Mouse (Mus musculus) testis, postnatal 10 days (tissue): ENCODE measurements at regions not wholly inside any gene's neighbourhood (a gene's known extent, or its start where the extent isn't known, plus 50 kb on each side); places are given as distances from the start of the nearest gene placed in this dataset.
"Not testable (repeated sequence)": the region's sequence is repeated elsewhere in the genome, so short reads cannot be mapped to it uniquely, and the experiment has no call there.

ENCODE experiments used
- DNase-seq: peaks from one replicate; pipeline ENCODE4 v3.0.0; 2021; ENCODE audit warnings: low spot score

DNA sequence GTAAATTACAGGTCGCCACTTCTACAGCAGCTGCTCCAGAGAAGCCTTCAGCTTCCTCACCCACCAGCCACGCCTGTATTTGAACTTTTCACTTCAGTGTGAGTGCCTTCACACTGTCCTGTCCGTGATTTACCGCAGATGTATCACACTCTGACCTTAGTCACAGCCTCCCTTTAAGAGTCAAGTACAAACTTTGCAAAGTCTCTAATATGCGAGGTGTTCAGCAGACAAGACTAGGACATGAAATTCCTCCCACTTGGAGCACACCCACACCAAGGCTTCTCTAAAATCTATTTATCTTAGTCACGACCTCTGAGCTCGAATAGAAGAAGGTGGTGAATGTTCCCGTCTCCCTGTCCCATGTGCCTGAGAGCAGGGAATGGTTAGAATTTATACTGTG is 456.6 kb upstream of the Smim15 start:
- DNase-seq, result no peak

DNA sequence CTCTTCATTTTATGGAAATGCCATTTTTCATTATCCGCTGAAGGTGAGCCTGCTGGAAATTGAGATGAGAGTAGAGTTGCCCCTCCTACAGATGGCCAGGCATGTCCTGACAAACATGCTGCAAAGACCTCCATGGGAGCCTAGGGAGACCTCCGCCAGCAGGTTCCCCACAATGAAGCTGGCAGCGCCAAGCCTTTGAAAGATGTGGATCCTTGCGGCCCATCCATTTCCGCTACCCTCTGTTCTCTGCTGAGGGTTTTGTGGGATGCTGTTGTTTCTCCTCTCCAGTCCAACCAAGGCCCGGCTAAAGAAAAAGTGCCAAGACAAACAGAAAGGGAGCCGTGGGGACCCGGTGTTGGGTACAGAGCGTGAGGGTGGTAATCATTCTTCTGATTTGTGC is 458.3 kb upstream of the Smim15 start:
- DNase-seq, result no peak

DNA sequence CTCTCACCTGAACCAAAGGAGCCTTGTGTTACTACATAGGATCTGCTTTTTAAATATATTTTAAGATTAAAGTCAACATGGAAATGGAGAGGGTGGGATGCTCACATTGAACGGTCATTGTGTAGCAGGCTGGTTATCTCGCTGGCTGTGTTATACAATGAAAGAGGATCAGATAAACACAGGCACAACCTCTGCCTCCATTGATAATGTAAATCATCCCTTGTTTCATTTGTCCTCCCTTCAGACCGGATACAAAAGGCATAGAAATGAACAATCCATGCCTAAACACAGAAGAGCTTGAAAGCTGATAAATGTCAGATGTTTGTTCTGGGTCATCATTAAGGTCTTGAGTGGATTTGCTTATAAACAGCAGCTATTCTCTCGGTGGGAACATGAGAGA is 458.9 kb upstream of the Smim15 start:
- no peak for DNase-seq

DNA sequence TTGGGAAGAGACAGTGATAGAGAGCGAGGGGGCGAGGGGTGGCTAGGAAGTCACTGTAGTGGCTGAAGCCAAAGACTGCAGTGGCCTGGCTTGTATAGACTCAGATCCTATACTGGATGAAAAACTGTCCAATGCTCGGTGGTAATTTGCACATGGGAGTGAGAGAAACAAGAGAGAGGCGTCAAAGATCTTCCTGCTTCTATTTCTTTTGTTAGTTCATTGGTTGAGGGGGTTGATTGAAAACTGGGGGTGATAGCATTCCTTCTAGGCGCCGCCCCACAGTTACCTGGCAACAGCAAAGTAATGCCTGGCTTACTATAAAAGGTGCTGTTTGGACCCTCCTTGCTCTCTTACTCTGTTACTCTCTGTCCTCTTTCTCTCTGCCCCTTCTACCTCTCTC is 465.3 kb upstream of the Smim15 start:
- no peak for DNase-seq

DNA sequence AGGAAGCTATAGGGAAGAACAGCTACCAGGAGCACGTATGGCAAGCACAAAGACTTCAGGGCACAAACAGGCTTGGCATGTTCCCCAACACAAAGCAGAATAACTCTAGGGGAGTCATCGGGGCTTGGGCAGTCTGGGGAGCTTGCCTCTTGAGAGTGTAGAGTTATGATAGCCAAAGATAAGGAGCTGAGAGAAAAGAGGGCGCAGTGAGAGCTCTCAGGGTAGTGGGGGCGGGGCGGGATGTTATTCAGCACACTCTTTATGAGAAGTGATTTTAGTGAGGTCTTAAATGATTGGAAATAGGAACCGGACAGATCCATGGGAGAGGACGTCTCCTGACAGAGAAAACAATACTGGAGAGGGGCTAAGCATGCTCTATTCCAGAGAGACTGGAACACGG is 466.4 kb upstream of the Smim15 start:
- no peak for DNase-seq

DNA sequence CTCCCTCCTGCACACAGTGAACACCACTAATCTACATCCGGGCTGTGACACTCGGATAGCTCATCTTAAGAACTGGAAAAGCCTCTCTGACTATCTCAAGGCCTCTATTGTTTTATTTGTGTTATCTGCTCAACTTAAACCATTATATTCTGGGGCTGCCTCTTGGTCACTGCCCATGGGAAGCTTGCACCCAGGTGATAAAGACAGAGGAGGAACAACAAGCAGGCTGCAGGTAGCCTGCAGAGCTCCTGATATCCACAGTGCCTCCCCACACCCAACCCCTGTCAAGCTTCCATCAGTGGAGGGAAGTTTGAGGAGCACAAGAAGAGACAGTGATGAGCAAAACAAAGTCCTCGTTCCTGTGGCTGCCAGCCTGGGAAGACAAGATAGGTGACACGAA is 467.0 kb upstream of the Smim15 start:
- no peak for DNase-seq

DNA sequence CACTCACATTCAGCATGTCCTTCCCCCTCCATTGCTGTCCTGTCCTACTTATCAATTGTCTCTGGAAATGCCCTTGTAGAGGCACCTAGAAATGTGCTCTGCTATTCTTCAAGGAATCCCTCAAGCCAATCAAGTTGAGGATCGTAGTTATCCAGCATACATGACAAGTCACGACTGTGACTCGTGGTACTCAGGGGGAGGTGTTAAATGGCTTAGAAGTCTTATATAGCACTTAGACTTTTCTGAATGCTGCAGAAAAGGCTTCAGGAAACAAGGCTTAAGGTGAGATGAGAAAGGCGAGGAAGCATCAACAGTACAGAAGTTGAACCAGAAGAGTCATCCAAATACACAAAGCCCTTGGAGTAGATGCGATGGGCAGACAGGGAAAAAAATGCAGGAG is 467.5 kb upstream of the Smim15 start:
- no peak for DNase-seq

DNA sequence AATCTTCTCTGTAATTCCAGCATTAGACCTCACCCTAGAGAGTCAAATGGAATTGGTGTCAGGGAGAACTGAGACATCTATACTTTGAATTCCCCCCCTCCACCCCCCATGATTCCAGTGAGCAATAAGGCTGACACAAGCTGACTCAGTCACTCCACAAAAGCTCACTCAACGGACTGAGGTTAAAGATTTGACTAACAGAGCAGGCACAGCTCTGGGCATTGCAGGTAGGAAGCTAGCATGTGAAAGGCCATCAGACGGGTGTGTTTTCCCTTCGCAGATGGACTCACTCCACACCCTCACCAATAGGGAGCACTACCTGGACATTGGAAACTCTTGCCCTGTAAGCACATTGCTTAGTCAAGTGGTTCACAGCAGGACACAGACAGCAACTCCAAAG is 469.2 kb upstream of the Smim15 start:
- no peak for DNase-seq

DNA sequence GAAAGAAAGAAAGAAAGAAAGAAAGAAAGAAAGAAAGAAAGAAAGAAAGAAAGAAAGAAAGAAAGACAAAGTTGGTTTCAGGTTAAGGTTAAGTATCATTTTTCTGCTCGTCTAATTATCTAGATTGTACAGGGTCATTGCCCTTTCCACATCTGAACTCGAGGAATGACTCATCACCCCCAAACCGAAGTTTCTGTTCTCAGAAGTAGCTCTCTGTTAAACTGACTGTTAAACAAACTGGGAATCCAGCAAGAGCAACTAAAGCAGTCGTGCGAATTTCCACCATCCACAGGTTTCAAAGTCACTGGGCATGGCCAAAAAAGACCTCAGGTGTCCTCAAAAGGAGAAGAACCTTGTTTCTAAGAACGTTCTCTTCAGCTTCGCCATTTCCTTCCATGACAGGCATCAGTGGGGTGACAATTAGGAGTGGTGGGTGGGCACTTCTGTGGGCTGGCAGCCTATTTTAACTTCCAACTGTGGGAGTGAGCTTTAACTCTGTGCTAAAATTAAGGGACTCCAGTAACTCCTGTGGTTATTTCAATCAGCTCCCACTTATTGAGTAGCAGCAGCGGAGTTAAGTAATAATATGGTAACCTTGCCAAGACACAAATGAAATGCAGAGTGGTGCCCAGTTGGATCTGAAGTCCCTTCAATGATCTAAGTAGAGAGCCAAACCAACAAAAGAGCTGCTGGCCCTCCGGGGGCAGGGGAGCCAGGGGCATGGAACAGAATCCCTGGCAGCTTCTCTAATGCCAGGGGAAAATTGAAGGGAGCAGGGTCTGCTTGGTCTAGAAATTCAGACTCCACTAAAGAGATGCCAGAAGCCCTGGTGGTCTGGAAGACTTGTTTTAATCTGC is 470.5 kb upstream of the Smim15 start:
- no peak for DNase-seq

DNA sequence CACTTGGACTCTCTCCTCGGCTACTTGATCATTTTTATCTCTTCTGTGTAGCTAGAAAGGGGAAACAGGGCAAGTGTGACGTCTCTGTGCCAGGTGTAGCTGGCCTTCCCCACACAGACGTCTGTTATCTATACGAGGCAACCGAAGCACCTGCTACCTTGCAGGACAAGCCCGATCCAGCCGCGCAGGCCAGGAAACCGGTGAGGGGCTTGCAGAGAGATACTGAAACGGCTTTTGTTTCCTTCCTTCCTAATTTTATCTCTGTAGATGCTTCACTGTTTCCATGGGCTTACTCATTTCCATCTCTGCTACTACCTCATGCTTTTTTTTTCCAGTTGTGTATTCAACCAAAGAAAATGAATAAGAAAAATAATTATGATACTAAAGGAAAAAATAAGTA is 472.7 kb upstream of the Smim15 start:
- DNase-seq, result no peak

DNA sequence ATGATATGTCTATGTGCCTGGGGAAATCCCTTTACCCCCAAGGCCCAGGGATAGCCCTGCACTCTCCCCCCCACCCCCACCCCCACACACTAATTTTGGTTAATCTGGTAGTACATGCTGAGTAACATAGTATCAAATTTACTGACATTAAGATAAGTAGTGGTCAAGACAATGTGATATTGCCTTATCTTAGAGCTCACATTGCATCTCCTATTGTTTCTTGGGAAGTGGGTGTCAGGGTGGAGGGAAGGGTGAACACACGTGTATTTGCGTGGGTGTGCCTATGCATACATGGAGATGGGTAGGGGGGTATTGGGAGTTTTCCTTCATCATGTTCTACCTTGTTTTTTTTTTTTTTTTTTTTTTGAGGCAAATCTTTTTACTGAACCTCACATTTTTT is 474.8 kb upstream of the Smim15 start:
- no peak for DNase-seq

DNA sequence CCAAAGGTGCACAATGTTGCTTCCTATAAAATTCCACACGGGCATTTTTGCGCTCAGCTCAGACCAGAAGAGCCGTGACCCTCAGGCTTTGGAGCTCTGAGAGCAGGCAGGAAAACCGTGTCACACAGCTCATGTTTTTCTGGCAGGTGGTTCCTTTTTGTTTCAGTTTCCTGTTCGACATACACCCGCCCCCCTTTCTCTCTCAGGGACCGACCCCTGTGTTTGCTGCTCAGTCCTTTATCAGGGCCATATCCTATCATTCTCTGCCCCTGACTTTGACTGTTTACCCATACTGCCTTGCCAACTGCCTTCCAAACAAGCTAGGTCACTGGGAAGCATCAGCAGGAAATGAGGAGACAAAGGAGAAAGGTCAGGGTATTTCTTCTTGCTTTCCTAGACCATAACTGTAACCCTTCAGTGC is 475.5 kb upstream of the Smim15 start:
- DNase-seq, result no peak

DNA sequence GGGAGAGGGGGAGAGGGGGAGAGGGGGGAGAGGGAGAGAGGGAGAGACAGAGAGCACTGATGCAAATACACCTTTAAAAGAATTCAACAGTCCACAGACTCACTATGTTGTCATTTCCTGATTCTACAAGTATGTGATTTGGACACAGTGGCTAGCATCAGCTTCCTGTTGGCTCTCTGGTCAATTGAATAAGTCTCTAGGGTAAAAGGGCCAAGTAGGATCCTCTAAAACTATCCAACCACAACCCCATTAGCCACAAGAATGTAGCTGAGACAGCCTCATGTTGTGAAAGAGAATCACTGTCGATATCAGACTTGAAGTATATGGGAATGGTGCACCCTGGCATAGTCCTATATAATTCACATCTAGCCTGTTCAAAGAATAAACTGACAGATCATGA is 481.8 kb upstream of the Smim15 start:
- DNase-seq, result no peak

DNA sequence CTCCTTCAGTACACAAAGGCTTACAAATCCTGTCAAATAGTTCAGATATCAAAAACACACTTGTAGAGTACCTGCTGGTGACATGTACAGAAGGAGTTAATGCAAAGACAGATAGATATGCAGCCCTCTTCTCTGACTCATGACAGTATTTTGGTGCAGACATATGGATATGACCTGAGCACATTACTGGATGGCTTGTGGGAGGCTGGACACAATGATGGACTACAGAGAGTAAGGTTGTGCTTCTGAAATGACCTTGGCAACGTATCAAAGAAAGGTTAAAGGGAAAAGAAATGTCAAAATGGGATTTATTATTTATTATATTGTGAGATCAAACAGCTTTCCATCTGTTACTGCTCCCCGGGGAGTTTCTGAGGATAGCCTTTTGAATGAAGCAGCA is 482.7 kb upstream of the Smim15 start:
- no peak for DNase-seq

DNA sequence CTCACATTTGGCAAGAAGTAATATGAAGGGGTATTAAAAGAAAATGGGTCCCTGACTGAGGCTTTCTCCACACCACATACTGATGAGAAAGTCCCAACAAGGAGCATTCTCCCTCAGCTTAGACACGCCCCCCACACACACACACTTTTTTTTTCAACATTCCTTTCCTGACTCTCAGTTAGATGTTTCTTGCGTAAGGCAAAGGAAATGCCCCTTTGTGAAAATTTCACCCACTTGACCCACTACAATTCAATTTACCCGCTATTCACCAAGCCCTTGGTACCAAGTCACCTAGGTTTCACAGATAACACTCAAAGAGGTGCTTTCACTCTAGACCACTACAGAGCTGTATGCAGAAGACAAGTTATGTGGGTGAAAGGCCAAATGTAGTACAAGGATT is 488.3 kb upstream of the Smim15 start:
- no peak for DNase-seq

DNA sequence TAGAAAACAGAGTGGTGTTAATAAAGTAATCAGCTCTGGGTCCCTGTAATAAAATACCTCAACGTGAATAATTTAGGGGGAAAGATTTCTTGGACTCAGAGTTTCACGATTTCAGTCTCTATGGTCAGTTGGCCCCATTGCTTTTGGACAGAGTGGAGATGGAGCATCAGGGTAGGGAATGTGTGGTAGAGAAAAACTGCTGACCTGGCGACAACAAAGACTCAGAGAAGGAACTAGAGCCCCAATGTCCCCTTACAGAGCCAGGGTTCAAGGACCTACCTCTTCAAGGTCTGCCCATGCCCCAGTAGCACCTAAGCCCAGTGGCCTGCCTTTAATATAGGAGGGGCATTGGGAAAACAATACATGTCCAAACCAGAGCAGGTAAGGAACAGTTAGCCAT is 490.2 kb upstream of the Smim15 start:
- no peak for DNase-seq

DNA sequence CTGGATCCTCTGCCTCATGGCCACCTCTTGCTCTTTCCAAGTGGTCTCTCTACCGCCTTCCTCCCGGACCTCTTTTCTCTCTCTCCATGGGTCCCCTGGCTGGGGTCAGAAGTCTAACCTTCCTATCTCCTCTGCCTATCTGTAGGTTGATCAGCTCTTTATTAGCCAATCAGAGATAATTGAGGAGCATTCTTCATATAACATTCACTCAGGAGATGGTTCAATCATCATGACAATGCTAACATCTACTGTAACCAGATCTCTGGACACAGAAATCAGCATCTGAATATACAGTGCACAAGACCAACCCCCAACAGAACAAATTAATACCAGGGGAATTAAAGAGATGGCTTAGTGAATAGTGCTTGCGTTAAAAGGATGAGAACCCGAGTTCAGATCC is 492.1 kb upstream of the Smim15 start:
- no peak for DNase-seq

DNA sequence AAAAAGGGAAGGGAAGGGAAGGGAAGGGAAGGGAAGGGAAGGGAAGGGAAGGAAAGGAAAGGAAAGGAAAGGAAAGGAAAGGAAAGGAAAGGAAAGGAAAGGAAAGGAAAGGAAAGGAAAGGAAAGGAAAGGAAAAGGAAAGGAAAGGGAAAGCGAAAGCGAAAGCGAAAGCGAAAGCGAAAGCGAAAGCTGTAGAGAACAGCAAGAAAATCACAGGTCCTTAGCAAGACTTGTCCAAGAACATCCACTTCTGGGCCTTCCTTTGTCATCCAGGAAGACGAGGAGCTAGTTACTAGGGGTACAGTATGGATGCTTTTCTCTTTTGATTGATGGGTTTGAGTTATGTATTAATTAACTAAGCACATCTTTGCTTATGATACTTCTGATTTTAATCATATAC is 494.3 kb upstream of the Smim15 start:
- not testable (repeated sequence) for DNase-seq

DNA sequence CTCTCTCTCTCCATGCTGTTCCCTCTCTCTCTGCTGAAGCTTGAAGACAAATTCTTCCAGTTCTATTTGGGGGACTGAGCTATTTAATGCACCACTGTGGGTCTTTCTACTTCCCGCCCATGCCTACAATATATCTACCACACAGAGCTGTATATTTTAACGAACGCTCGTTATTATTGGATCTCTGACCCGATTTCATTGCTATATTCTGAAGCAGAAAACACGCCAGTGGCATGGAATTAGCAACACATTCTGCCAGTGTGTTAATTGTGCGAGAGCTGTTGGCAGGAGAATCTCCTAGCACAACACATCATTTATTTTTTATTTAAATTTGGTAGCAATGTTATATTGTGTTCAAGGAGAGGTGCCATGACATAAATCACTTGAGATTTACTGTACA is 497.2 kb upstream of the Smim15 start:
- no peak for DNase-seq

DNA sequence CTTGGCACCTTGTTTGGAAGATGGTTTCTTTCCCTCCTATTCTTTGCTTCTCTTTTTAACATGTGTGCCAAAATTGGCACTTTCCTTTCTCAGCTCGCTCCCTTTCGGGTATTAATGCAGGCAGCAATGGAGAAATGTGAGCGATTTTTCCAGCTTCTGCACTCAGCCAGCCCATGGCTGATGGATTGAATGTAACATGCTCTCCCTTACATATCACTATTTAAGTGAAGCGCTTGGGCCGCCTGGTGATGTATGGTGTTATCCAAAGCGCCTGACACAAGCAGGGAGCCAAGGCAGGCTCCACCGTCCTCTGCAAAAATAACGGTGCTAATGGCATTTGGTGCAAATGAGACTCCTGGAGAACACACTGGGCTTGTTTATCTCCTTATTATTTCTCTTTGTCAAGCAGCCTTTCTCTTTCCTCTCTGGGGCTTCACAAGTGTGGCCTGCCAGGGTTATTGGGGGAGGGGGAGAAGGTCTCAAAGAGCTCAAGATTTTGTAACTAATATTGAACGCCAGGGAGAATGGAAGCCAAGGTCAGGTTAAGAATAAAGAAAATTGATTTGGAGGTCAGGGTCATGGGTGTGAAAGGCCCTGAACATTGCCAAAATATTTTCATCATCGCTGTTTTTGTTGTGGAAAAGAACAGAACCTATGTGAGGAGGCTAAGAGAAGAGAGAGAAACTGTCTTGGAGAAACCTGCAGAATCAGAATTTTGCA is 497.9 kb upstream of the Smim15 start:
- DNase-seq, result no peak

DNA sequence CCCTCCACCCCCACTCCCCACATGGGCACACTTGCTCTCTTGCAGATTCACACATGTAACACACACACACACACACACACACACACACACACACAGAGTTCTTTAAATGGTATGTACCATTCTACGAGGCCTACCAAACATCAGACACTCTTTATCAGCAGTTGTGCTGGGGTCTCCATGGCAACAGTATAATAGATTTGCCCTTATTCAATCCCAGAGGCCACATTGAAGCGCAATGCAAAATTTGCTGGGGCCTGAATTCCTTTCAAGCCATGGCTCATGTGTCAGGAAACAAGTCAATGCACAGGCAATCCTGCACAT is 502.7 kb upstream of the Smim15 start:
- DNase-seq, result no peak

DNA sequence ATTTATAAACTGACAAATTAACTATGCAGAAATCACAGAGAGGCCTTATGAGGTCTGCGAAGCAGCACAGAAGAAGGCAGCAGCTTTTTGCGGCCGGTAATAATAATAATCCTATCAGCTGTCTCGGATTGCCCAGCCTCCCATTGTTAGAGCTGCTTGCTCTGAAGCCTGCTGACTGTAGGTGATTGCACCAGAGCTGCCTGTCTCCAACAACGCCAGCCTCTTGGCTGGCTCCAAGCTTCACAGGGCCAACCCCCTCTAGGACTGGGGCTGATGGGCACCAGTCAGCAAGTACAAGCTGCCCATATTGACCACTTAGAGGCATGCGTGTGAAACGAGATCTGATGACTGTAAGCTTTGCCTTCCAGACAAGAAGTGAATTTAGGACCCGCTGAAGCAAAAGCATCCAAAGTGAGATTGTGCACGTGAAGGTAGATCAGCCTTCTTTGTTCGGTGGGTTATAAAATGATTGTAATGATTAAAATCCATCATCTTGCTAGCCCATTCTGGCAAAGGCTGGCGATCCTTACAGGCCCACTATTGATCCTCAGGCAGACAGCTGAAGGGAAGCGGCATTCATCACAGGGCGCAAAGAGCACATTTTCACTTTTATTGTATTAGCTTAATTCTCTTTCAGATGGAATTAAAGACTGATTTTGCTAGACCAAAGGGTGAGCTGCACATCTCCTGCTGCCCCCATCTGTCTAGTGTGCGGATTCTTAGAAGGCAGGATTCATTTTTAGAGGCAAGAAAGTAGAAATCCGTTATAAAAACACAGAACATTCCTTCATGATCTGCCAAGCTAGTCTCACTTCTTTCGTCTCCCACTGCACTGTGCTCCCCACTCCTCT is 503.2 kb upstream of the Smim15 start:
- DNase-seq, result no peak

DNA sequence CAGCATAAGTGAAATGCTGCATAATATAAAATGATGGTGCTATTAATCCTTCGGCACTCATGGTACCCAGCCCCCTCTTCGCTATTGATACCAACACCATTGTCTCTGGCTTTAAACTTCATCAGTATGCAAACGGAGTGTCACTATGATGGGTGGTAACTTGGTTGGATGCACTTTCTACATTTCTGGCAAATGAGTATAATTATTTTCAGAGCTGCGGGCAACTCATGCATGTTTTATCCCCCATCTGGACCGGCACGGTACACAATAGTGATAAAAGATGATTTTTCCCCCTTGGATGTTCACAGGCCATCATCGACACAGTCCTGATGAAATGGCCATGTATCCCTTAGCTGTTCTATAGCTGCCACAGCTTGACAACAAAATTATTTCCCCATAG is 503.9 kb upstream of the Smim15 start:
- no peak for DNase-seq
